Mouse (Mus musculus): ENCODE data around the gene Glo1.

- no peak for TF ChIP-seq TAL1 (IDR thresholded peaks at IDR 0.05; ENCODE audit: low read length)
- no peak for TF ChIP-seq GATA1 (IDR thresholded peaks at IDR 0.05; ENCODE audit: low read length)
These were observed 16.7 kb downstream of the Glo1 start for GRCm38 (mm10) chr17:30609980-30610307.

All from erythroblast, embryonic 14.5 days (primary cell).